Mouse (Mus musculus) heart, adult 8-10 months (tissue): Measurements from ENCODE around the gene Tsnax. TPM values are rescaled to one million over a fixed set of nuclear protein-coding genes. Genes with fewer than 3 reads are reported as not detected.

Source experiments
- DNase-seq: peaks from one replicate; pipeline ENCODE4 v3.0.0; 2022; ENCODE audit warnings: low spot score
- total RNA-seq, 4 experiments: library from RNA; stranded (reverse); gene quantifications; 2 replicates each; pipeline ENCODE4 v1.2.4; 2022

The Tsnax gene
- total RNA-seq: 10 to 100 TPM; 67.0 to 79.3 (median 73.4) TPM

DNA sequence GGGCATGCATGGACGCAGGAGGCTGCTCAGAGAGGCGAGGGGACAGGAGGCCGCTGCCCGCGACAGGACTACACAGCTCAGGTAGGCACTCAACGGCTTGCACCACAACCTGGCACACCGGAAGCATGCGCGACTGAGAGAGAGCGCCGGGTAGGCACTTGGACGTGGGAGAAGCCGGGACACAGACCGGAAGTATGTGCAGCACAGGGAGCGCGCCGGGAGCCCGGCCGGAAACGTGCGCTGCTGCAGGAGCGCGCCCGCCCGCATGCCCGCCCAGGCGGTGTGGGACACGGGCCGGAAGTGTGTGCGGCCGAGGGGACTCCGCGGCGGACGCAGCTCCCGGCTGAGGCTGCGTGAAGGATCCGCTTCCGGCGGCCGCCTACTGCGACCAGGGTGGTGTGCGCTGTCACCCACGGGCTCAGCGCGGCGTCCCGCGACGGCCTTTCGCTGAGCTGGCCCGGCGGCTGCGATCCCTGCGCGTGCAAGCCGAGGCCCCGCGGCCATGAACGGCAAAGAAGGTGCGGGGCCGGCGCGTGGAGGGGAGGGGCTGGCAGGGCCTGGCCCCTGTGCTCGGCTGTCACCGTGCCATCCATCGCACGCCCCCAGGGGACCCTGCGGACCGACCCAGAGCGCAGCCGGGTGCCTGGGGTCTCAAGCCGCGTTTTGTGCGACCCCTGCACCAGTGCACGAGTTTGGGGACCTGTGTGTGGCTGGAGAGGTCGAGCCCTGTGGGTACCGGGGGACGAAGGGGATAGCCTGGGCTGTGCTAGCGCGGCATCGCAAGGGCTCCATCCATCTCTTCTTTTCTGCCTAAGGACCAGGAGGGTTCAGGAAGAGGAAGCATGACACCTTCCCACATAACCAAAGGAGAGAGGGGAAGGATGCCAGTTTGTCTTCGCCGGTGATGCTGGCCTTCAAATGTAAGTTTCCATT, at the start of gene Tsnax:
Tsnax (plus strand) TSS at position 303 of the 933 bp plus-strand sequence.
- DNase-seq: peak; percentile 87

DNA sequence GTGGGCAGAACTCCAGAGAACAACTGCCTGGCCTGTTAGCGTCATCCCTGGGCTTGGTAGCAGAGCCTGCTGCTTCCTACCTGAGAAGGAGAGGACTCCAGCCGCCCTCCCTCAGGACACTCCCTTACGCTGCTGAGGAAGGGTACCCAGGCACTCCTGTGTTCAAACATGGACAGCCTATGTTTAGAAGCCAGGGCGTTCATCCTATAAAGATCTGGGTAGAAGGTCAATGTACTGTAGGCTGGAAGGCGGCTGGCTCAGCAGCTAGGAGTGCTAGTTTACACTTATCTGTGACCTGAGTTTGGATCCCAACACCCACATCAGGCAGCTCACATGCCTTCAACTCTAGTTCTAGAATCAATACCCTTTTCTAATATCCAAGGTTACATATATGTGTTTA, 49.6 kb upstream of the Tsnax start:
- no peak for DNase-seq

DNA sequence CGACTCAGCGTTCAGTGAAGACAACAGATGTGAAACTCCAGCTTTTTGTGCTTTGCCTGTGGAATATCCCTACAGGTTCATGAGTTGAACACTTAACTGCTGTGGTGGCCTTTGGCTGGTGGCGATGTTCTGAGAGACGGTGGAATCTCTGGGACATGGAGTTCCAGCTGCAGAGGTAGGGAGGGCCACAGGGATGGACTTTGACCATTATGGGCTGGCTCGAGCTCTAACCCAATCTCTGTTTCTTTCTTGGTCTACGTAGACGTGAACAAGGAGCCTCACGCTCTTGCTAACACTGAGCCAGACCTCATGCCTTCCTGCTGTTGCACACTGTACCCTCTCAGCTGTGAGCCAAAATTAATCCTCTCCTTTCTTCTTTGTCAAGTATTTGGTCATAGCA, 47.8 kb upstream of the Tsnax start:
- no peak for DNase-seq

DNA sequence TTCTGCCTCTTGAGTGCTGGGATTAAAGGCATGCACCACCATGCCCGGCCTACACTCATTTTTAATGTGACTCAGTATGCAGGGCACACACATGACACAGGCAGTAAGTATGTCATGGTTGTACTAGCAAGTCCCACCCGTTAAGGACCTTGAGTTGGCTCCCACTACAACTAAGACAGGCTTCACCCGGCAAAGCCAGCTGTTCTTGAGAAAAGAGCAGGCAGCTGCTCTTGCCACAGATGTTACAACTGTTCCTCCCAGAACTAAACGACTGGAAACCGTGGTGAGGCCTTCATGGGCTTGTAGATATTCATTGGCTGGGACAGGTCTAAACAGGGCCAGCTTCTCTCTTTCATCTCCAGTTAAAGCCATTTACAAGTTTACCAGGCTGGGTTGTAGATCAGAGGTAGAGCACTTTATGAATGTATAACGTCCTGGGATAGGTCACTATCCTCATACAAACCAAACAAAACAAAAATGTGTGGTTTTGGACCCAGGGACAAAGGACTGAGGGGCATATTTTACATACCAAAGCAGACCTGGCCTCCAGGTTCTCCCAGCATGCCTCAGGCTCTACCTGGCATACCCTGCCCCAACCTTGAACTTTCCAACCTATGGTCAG, 42.4 kb upstream of the Tsnax start:
- no peak for DNase-seq

DNA sequence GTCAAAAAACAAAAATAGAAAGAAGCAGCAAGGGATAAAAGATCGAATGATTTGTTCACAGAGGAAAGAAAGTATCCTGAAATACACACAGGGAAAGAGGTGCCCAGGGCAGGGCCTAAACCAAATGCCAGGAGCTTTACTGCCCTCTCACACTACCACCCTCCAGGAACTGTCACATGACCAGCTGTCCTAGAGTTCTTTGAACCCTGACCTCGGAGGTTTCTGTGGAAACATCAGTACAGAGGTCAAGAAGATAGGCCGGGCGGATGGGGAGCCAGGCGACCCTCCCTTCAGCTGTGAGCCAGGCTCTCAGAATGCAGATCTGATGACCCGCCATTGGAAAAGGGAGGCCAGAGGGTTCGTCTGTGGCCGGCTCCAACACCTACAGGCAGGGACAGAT, 39.6 kb upstream of the Tsnax start:
- no peak for DNase-seq

DNA sequence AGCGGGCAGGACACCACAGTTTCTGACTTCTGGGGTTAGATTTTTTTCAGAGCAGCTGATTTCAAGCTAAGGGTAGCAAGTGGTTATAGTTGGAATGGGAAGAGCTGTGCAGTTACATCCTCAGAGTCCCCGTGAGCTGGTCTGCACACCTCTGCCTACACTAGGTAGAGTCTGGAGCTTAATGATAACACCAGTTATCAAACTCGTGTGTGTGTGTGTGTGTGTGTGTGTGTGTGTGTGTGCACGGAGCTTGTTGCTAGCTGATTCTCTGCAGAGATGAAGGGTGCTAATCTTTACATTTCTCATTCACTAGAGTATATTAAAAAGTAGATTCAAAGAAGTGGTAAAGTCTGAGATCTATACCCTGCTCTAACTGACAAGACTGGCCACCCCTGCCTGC, 38.5 kb upstream of the Tsnax start:
- no peak for DNase-seq

DNA sequence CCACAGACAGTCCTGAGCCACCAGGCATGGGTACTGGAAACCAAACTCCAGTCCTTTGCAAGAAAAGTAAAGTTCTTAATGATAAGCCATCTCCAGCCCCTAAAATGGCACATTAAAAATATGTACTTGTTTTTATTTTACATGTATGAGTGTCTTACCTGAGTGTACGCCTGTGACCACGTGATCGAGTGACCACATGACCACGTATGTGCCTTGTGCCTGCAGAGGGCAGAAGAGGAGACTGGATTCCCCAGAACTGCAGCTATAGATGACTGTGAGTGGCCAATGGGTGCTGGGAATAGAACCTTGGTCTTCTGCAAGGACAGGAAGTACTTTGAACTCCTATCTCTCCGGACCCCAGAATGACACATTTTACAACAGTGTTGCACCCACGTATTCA, 36.6 kb upstream of the Tsnax start:
- no peak for DNase-seq

DNA sequence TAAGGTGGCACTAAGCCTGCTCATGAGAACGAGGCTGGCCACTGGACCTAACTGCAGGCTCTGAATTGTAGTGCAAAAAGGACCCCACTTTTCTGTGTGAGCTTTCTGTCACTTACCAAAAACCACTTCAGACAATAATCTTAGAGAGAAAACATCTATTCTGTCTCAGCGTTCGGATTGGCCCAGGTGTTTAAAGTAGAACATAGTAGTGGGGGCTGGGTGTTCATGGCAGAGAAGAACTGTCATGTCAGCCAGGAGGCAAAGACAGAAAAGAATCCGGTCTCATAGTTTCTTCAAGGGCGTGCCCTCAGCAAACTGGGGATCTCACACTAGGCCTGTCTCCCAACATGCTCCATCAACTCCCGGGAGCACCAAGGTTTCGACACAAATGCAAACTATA, 34.8 kb upstream of the Tsnax start:
- DNase-seq: no peak

DNA sequence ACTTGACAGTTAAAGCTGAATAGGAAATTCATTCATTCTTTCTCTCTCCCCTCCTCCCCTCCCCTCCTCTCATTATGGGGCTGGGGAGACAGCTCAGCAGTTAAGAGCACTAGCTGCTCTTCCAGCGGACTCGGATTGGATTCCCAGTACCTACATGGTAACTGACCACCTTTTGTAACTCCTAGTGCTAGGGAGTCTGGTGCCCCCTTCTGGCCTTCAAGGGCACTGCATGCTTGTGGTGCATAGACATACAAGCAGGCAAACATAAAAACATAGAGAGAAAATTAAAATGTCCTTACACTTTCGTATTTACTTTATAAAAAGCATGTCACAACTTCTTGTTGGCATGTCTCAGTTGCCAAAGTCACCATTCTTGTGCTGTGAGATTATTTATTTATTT, 32.8 kb upstream of the Tsnax start:
- DNase-seq: no peak

DNA sequence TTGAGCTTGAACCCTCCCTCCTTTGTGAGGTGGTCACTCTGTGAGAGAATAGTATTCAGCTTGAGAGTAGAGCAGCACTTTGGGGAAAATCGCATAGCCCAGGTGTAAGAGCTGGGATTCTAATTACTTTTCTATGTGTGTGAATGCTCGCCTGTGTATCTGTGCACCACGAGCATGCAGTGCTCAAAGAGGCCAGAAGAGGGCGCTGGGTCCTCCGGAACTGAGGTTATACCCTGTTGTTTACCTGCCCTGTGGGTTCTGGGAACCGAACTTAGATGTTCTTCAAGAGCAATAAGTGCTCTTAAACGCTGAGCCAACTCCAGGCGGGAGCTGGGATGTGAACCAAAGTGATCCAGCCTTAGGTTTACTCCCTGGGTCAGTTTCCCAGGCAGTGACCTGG, 32.0 kb upstream of the Tsnax start:
- DNase-seq: no peak

DNA sequence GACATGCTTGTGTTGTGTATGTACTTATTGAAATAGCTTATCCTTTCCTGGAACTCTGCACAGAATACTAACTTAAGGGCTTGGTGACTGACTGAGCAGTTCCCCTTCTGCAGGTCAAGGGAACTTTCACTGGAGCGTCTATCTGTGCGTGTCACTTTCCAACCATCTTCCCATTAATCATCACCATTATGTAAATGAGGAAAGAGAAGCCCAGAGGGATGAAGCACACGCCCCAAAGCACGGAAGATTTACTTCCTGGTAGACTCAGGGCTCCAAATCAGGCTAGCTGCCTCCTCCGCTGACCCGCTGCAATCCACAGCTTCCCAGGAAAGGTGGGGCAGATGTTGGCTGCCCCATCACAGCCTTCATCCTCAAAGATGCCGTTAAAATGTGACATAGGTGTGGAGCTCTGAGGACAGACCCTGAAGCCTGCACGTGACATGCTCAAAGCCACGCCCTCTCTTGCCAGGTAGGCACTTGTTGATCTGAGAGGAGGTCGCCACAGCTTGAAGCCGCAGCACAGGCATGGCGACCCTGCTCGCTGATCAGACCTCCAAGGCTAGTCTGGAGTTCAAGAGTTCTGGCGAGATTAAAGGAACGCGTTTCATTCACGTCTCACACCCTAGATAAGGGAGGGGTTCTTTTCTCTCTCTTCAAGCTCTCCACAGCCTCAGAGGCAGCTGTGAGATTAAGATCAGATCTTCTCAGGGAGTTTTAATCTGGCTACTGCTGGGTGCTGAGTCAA, 21.7 kb upstream of the Tsnax start:
- no peak for DNase-seq

DNA sequence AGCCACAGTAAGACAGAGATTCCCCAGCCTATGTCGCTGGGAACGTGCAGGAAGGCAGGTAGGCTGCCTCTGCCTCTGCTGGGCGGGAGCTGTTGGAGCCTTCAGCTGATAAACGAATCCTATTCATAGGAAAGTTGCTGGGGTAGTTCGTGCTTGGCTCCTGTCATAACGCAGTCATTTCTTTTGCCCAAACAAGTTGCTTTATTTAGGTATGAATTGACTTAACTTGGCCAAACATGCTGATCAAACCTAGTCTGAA, 21.2 kb upstream of the Tsnax start:
- DNase-seq: no peak

DNA sequence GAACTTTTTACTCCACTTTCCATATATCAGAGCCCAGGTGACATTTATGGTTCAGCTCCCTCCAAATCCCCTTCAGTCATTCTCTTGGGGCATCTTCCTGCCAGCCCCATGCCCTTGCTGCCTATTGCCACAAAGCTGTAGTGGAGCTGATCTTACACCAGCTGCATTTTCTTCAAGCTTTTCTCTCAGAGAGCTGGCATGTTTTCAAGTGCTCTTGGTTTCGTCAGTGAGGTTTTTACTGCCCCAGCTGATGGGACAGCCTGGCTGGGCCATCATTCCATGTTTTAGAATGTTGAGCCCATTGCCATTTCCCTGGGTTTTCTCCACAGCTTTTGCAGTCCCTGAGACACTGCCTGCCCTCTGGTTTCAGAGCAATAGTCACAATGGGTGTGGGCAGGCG, 17.0 kb upstream of the Tsnax start:
- no peak for DNase-seq

DNA sequence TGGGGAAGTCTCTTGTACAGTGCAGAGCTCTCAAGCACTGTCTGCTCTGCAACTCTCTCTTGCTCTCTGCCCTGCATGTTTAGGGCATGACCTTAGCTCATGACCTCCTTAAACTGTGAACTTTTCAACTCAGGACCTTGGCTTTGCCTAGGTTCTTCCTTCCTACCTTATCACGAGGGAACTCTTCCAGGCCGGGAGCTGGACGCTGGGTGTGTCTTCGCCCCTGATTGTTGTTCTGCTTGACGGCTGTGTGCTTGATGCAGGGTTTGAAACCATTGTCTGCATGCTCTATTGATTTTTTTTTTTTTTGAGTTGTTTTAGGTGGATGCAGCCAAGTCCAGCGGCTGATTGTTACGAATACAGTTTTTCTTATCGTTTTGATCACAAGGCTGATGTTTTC, 11.3 kb downstream of the Tsnax start:
- no peak for DNase-seq

DNA sequence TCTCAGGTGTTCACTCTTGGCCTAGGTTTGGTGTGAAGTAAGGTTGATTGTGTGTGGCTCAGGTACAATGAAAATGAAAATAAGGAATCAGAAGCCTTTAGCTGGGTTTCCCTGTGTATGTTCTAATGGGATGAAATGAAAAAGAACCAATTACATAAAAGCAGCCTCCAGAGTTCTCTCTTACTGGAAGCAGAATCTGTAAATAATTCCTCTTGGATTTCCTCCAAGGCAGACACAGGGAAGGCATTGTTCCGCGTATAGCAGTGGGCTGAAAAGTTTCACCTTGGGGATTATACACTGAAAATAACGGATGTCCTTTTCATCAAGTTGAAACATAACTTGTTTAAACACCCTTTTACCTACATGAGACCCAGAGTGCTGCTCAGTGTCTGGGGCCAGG, 14.4 kb downstream of the Tsnax start:
- no peak for DNase-seq

DNA sequence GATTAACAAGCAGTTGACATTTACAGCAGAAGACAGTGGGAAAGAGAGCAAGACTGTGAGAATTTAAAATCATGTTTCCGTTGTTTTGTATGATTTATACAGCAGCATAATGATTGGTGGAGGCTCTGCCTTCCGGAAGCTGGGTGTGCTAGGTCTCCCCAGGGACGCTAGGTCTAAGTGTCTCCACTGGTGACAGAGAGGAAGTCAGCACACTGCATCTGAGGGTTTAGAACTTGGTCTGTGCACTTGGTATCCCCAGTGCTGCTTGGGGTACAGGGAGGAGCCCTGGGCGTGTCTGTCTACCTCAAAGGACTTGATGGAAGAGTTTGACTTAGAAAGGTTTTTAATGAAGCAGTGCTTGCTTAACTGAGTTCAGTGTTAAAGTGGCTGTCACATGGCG, 16.0 kb downstream of the Tsnax start:
- DNase-seq: no peak

DNA sequence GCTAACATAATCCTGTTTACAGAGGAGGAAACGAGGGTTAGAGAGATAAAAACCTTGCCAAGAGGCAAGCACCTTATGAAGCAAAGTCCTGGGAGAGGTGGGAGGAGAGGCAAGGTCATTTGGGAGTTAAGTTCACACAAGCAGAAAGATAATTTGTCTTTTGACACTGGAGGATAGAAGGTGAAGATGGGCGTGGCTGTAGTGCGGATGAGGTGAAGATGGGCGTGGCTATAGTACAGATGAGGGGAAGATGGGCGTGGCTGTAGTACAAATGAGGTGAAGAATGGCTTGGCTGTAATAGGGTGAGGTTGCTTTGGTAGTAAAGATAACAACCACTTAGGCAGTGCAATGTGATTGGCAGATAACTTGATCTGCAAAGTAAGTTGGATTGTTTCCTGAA, 18.5 kb downstream of the Tsnax start:
- DNase-seq: no peak

DNA sequence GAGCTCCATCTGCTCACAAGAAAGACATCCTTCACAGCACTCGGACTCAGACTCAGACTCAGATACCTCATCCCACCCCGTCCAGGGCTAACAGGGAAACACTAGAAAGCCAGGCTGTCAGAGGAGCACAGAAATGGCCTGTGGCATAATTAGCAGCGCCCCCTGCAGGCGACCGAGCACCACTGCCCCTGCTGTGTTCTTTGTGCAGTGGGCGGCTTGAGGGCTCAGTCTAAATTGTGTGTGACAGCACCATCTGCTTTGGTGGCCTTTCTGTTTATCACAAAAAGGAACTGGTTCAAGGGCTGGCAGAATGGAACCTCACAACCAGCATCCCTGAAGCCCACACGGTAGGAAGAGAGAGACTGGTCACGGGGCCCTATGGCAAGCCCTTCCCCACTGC, 21.9 kb downstream of the Tsnax start:
- DNase-seq: peak; percentile 56

DNA sequence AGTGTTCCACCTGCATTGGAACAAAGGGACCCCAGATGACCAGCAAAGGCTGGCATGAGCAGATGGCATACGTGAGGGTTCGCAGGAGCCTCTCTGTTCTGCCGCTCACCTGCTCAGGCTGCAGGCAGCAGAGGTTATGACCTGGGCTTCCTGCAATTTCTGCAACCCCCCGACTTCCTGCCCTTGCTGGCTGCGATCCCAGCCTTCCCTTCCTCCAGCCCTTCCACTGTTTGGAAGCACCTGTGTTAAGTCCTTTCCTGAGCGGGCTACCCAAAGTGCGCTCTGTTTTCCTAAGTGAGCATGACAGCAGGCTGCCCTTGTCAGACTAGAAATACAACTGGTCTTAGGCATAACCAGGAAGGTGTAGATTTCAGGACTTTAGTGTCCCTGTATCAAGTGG, 24.3 kb downstream of the Tsnax start:
- peak; percentile 63 for DNase-seq

DNA sequence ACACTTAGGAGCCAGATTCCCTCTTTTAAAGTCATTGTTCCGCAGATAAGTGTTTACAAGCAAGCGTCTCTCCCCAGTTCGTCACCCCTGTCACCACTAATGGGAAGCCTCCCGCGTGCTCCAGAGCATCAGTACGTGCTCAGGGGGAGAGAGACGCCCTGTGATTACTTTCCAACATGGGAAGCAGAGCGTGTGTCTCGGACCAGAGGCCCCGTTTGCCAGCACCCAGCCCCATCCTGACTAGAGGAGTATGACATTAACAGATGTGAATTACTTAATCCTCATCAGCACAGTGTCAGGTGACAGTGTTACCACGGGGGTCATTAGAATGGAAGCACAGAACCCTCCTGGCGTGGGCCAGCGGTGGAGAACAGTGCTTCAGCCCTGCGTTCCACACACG, 25.9 kb downstream of the Tsnax start:
- peak; percentile 75 for DNase-seq

DNA sequence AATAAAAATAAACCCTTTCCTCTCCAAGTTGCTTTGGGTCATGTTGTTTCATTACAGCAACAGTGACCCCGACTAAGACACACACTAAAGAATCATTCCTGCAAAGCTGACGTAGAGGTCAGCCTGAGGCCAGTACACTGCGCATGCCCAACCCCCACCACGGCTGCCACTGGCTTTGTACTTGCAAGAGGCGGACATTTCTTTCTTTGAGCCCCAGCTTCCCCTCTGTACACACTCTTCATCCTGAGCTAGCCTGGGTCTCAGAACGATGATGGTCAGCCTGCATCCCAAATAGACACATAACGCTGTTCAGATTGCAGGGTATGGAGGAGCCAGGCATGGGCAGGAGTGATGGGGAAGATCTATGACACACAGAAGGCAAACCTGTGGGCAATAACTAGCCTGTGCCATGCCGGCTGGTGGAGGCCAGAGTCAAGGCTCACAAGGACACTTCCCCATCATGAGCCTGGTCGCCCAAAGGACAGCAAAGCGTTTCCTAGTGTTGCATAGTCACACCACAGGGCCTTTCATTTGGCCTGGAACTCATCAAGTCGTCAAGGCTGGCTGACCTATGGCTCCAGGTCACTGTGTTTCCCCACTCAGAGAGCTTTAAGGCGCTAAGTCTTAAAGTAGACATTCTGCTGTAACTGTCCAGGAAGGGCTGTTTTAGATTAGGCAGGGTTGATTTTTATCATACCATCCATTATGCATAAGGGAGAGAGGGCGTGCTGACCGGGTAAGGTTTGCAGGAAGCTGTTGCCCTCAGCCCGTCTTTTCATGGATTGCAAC, 28.0 kb downstream of the Tsnax start:
- no peak for DNase-seq

DNA sequence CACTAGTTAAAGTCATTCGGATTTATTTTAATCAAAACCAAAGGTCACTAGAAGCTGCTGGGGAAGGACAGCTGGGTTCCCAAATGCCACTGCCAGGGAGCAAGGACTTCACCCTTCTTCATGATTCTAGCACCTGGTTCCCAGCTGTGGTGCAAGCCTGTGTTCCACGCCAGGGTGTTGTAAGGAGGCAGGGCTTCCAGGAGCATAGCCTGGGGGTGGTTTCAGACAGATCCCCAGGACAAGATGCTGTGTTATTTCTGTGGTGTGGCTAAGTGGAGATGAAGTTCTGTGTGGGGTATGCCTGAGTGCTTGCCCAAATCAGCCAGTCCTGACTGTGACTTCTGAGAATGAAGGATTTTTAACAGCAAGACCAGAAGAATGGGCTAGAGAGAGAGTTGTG, 28.7 kb downstream of the Tsnax start:
- DNase-seq: no peak
